19 mouse cellular contexts compared by ENCODE assay signal in the genomic region with DNA sequence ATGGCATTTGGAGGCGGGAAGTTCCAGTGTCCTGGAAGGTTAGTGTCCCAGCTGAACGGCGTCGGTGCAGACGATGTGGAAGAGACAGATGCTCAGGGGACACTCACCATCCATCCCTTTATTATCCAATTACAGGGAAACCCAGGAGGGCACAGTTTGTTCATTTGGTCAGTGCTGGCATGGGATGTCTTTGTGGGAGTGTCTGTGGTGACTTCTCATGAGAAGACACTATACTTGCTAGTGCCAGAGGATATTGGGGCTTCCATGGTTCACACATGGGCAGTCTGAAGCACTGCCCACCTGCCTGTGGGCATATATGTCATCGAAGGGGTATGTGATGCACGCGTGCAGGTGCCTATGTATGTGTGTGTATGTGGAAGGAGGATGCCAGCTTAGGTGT.
"Had no signal": no experiment of that assay in that cellular context is flagged by ENCODE, and none has a peak within 500 bp of the region (broad histone marks: within the 10 kb centered on the region; RNA-seq: fewer than 3 reads in every experiment).

No protein-coding gene starts in this region.

- H3K9me3 ChIP-seq: midbrain, embryonic 10.5 days; midbrain, embryonic 12.5 days; neural tube, embryonic 13.5 days; neural tube, embryonic 15.5 days had no signal

- H3K27me3 ChIP-seq: midbrain, embryonic 12.5 days; neural tube, embryonic 13.5 days; neural tube, embryonic 15.5 days had no signal

- H3K36me3 ChIP-seq: midbrain, embryonic 12.5 days; neural tube, embryonic 13.5 days; neural tube, embryonic 15.5 days had no signal

- H3K9ac ChIP-seq: lung, embryonic 14.5 days; midbrain, embryonic 12.5 days; neural tube, embryonic 13.5 days; neural tube, embryonic 15.5 days had no signal

- H3K4me1 ChIP-seq: midbrain, embryonic 10.5 days; midbrain, embryonic 12.5 days; neural tube, embryonic 13.5 days; neural tube, embryonic 15.5 days had no signal

- H3K27ac ChIP-seq: midbrain, embryonic 10.5 days; midbrain, embryonic 12.5 days; neural tube, embryonic 13.5 days; neural tube, embryonic 15.5 days had no signal

- H3K4me3 ChIP-seq: midbrain, embryonic 10.5 days; midbrain, embryonic 12.5 days; myocyte; neural tube, embryonic 13.5 days; neural tube, embryonic 15.5 days had no signal

- DNase-seq: lung, adult 18-20 months; lung, postnatal 14 days; lung, postnatal 4 days; midbrain, embryonic 14.5 days; retina, postnatal 1 day; right cerebral cortex, adult 18-20 months; right cerebral cortex, postnatal 25 days; right cerebral cortex, postnatal 4 days; spleen, adult 18-20 months; thymus, adult 18-20 months; thymus, postnatal 14 days; thymus, postnatal 36 days had no signal

- H3K4me2 ChIP-seq: lung, embryonic 14.5 days; midbrain, embryonic 12.5 days; neural tube, embryonic 13.5 days; neural tube, embryonic 15.5 days had no signal

- ATAC-seq: midbrain, embryonic 16.5 days had no signal
